Mouse (Mus musculus) retina, adult 2 months (tissue): ENCODE measurements around the gene Coro2b.

ENCODE experiments used
- DNase-seq: peaks from one replicate; pipeline ENCODE4 v3.0.0-alpha.2; 2012; ENCODE audit warnings: low read depth, low spot score

Gene Coro2b

GRCm38 (mm10) chr9:62540166-62540565, 3.3 kb upstream of the Coro2b start:
- DNase-seq, result no peak

DNA sequence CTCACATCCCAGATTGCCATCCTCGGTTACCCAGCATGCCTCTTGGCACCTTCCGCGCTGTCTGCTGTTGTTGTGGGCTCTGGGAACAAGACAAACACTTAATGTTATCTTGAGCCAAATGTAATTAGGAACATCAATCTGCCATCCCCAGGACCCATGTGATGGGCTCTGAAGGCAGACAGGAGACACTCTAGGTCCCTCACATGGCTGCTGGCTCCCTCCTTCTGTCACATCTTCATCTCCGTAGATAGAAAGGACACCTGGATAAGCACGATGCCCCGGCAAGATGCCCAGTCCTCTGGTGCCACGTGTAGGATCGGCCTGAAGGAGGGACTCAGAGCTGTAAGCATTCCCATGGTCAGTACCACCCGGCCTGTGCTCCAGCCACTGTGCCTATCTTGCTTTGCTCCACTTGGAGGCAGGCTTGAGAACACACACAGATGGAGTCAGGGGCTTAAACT, 2.4 kb upstream of the Coro2b start:
- DNase-seq, result no peak

GRCm38 (mm10) chr9:62537941-62538340, 1.1 kb upstream of the Coro2b start:
- no peak for DNase-seq

GRCm38 (mm10) chr9:62536119-62536654, 657 bp downstream of the Coro2b start:
- DNase-seq, result no peak

DNA sequence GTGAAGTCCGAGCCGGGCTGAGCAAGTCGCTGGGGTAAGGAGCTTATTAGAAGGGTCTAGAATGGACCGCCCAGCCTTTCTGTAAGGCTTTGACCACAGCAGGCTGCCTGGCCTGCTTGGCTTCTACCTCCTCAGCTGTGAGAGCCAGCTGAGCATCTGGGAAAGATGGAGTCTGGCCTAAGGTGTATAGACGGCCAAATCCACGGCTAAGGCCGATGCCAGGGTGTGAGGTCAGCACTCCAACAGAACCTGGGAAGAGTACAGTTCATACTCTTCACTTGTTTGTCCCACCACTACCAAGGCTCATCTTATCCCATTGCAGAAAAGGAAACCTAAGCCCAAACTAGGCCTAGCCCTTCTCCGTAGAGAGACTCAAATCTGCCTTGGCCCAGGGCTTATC, 1.3 kb downstream of the Coro2b start:
- DNase-seq, result no peak

GRCm38 (mm10) chr9:62534691-62535090, 2.2 kb downstream of the Coro2b start:
- DNase-seq, result peak; percentile 83

GRCm38 (mm10) chr9:62534158-62534557, 2.7 kb downstream of the Coro2b start:
- DNase-seq, result no peak

GRCm38 (mm10) chr9:62532876-62533275, 4.0 kb downstream of the Coro2b start:
- no peak for DNase-seq

- no peak for DNase-seq
Measured at GRCm38 (mm10) chr9:62531459-62532275, 5.2 kb downstream of the Coro2b start.

GRCm38 (mm10) chr9:62528527-62528926, 8.3 kb downstream of the Coro2b start:
- no peak for DNase-seq

GRCm38 (mm10) chr9:62526858-62527257, 10.0 kb downstream of the Coro2b start:
- no peak for DNase-seq

DNA sequence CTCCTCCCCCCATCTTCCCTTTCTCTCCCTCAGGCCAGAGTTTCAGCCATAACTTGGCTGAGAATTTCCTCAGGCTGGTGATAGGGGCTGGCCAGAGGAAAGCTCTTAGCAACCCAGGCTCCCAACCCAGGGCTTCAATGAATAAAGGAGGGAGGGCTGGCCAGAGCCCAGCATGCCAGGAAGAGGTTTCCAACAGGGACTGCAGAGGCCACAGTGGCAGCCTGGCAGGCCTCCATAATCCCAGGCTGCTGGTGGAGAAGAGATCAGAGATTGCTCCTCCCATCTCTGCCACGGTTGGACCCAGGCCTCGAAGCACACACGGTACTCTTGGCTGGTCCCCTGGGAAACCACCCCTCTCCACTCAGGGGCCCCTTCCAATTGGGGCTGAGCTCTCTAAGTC, 10.4 kb downstream of the Coro2b start:
- DNase-seq, result no peak

DNA sequence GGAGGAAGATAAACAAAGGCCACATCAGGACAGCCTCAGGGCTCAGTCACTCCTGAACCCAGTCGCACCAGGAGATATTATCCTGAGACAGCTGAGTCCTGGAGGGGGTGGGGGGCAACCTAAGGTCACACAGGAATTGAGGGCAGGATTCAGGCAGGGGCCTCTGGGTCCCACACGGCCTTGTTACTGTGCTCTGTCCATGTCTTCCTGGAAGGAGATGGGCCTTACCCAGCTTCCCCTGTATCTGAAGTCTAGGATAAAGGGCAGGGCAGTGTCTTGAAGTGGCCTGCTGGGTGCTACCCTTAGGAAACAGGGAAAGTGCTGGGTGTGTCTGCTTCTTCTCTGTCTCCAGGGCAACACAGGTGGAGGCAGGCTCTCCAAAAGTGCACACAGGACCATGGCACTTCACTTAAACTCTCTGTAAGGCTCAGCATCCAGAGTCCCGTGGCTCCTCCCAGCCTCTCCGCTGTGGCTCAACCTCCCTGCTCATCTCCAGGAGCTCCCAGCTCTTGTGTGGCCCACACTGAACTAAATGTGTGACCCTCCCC, 12.0 kb downstream of the Coro2b start:
- no peak for DNase-seq

GRCm38 (mm10) chr9:62522791-62523471, 13.9 kb downstream of the Coro2b start:
- DNase-seq, result no peak

DNA sequence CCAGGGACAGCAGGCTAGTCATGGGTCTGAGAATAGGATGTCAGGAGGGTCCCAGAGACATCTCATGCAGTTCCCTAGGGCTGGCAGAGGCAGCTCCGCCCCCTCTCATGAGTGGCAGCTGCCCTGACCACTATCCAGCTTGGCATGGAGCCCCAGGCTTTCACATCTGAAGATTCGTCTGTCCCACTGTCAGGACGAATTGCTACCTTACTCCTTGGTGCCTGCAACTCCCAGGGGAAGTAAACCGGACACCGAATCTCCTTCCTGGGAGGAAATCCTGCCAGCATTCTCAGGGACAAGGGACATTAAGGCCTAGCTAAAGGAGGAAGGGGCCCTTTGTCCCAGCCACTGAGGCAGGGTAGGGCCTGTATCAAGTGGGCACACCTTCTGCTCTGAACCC, 14.6 kb downstream of the Coro2b start:
- no peak for DNase-seq

- DNase-seq, result no peak
Measured at GRCm38 (mm10) chr9:62521541-62521940, 15.3 kb downstream of the Coro2b start.

DNA sequence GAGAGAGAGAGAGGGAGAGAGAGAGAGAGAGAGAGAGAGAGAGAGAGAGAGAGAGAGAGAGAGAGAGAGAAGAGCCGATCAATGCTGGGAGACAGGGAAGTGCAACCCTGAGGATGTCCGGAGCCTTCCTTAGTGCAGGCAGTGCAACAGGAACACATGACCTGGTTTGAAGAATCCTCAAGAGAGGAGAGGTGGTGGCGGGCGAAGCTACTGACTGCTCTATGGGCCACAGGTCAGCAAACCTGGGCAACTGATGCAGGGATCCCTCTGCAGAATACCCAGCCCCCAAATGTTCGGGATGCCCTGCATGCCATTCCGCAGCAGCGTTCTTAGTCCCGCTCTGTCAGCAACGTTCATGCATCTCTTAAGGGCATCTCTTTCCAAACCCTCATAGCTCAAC, 15.9 kb downstream of the Coro2b start:
- no peak for DNase-seq

GRCm38 (mm10) chr9:62519787-62520503, 16.9 kb downstream of the Coro2b start:
- DNase-seq, result no peak

DNA sequence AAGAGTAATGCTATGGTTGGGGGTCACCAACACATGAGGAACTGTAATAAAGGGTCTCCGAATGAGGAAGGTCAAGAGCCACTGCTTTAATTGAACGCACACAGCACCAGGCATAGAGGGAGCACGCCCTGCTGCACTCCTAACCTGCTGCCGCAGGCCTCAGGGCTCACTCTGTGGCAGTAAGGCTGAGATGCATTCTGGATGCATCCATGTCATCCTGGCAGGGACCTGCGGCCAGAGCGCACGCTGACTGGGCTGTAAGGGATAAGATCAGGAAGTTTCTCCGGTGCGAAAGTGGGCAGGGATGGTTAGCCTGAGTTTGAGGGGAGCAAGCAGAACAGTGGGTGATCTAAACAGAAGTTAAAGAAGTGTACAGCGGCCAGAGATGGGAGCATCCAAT, 17.5 kb downstream of the Coro2b start:
- no peak for DNase-seq

DNA sequence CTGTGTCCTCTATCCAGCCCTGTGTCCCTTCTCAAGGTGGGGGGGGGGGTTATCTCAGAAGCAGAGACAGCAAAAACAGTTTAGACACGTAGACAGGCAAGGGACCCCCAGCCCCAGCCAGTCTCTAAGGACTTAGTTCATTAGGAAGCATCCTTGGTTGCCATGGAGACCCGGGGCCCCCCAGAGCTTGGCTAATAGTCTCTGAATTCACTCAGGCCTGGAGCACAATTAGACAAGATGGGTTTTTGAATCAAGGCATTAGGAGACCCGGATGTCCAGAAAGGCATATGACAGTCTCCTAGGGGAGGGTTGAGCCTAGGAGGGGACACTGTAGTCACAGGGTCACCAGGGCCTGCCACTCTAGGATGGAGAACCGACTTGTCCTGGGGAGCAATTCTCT, 18.3 kb downstream of the Coro2b start:
- no peak for DNase-seq

- no peak for DNase-seq
Measured at GRCm38 (mm10) chr9:62517112-62517957, 19.5 kb downstream of the Coro2b start.
